Mouse (Mus musculus): ENCODE measurements around the gene Mctp1.

- no peak for TF ChIP-seq CTCF (IDR thresholded peaks at IDR 0.05; ENCODE audit: extremely low read depth, insufficient read depth, low read length)
- no peak for TF ChIP-seq POLR2A (IDR thresholded peaks at IDR 0.05; ENCODE audit: extremely low read depth, insufficient read depth, low read length)
These were observed 212.7 kb downstream of the Mctp1 start for GRCm38 (mm10) chr13:76597005-76597404.
